Mouse (Mus musculus): ENCODE data around the gene Snx29.
A peak's percentile ranks its signal among the peaks of the same experiment; 100 is the strongest.

The Snx29 gene

DNA sequence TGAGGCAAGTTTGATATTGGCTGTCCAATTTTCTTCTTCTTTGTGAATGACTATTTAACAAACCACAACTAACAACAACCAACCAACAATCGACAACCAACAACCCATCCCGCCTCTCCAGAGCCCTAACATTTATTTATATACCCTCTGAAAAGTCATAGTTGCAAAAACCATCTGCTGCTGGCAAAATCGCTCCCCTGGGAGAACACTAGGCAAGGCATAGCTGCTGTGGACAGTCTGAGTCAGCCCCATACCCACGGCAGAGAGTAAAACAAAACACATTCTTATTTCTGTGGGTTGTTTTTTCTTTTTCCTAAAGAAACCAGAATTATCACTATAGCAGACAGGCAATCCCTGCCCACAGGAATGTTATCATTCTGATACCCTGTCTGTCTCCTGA, 368.0 kb downstream of the Snx29 start:
- no peak for DNase-seq (ENCODE audit: low spot score)

DNA sequence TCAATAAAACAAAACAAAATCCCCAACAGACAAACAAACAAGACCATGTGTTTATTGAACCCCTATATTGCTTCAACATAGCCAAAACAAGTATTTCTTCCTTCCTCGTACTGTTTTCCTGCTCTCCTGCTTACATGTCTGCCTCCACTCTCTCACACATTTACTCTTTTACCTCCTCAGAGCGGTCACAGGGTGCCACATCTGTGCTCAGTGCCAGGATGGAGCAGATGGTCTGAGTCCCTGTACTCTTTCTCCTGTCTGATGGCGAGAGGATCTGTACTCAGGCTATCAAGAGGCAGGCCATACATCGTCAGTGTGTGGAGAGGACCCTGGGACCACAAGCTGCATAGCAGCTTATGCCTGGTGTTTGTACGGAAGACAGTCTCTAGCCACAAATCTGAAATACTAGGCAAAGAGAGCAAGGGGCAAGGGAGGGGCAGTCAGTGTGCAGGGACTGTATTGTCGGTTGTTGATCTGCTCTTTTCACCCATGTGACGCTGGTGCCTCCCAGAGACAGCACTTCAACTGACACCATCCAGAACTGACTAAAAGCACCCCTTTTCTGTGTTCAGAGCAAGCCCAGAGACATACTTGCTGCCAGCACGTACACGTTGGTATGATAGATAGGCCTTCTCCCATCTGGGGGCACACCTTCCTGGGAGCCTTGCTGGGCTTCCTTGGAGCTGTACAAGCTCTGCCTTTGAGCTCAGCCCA, 368.9 kb downstream of the Snx29 start:
- no peak for DNase-seq (ENCODE audit: low spot score)

DNA sequence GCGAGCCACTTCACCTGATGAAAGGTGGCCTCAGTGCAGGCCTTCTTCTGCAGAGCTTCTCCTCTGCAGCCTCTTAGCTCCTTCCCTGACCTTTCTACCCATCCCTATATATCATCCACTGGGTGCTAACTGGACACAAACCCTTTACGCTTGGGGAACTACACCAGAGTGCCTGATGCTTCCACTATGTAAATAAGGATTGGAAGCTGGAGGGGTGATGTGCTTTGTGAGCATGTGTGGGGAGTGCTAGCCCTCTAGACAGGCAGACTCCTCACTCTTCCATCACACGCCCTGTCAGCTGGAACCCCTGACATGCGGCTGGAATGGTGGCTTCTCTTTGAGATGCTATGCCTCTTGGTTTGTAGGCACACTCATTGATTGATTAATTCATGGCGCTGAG, 370.0 kb downstream of the Snx29 start:
- no peak for DNase-seq (ENCODE audit: low spot score)

DNA sequence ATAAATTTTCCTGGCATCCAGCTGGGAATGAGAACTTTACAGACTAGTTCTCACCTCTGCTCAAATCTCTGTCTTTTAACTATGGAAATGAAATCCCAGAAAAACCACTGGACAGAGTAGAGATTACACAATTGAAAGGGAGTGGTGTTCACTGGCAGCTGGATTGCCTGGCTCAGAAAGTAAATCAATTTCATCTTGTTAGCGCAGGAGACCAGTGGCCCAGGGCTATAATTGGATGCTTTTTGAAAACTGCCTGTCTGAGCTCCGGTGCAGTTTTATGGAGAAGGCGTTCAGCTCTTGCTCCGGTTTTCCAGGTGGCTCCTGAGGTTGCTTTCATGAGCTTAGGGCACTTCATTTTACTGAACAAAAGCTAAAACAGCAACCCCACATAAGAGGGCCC, 371.7 kb downstream of the Snx29 start:
- DNase-seq (ENCODE audit: low spot score): no peak

DNA sequence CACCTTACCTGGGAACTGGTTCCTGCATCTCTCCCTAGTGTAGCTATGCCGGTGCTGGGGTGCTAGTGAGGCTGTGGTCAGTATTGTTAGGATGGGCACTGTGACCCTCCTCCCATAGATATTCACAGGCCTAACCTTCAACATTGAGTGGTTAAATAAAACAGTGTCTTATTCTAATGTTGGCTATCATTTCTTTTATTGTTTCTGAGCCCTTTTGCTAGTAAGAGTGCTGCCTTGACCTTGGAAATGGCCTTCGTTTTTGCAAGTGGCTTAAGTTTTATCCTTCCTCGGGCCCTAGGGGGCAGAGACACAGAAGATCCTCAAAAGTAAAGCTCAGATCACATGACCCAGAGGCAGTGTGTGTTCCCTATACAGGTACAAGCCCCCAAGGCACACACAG, 374.1 kb downstream of the Snx29 start:
- DNase-seq (ENCODE audit: low spot score): no peak

DNA sequence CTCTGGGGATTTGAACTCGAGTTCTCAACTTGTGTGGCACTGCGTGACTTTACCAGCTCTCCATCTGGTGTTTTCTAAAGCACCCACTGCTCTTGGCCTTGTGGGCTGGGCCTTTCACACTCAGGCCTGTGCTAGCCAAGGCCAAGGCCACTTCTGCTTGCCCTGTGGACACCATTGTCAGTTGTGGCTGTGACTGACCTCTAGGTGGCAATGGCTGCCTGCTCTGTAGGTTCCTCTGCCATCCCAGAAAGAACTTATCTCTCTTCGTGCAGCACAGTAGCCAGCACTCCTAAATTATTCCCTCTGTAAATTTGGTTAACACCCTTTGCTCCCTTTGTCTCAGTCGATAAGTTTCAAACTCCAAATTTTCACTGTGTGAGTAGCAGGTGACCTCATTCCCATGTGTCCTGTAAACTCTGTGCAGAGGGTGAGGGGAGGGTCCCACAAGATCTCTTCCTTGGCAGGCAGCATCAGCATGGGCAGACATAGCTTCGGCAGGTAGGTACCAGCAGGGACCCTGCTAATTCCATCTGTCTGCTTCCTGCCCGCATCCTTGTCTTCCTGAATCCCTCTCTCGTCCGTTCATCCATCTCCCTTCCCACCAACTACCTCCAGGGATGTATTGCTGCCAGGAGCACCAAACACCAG, 375.1 kb downstream of the Snx29 start:
- DNase-seq (ENCODE audit: low spot score): peak; percentile 6

DNA sequence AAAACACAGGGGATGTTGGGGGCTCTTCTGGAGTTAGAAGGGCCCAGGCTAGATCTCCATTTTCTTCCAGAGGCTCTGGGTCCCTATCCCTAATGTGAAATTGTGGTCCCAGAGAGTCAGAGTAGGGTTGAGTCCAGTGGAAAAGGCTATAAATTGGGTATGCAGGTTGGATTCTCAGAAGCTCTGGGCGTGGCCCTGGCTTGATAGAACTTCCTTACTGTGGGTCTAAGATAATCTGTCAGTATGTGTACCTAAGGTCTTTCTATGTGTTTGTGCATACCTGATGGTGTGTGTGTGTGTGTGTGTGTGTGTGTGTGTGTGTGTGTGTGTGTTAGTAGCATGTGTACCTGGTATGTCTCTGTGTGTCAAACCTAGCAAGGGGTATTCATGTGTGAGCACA, 378.9 kb downstream of the Snx29 start:
- no peak for DNase-seq (ENCODE audit: low spot score)

DNA sequence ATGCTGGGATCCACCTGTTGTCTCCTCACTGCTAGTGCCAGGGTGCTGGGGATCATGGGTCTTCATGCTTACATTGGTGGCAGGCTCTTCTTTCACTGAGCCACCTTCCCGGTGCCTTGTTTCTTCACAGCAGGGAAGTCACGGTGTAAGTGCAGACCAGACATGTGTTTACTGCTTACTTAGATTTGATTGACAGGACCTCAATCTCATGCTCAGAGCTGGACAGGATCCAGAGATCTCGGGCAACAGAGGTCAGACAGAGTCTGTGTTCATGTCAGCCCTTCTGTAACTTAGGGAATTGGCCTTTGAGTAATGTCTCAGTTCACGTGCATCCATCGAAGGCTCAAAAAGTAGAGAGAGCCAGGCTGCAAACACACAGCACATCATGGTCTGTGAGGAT, 381.4 kb downstream of the Snx29 start:
- DNase-seq (ENCODE audit: low spot score): no peak

DNA sequence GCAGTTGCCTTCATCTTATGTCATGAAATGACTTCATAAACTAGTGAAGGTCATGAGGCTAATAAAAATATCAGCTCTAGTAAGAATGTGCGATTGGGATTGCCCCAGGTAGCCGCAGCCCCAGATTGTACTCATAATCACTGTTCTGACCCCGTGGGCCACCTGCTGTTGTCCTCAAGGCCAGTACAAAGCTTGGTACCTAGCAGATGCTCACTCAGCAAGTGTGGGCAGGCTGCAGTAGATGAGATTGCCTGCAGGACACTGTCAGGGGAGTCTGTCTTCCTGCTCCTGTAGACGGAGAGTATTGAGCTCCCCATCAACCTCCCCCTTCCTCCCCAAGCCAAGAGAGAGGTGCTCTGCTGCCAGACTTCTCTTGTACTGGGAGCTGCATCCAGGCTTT, 382.7 kb downstream of the Snx29 start:
- no peak for DNase-seq (ENCODE audit: low spot score)

DNA sequence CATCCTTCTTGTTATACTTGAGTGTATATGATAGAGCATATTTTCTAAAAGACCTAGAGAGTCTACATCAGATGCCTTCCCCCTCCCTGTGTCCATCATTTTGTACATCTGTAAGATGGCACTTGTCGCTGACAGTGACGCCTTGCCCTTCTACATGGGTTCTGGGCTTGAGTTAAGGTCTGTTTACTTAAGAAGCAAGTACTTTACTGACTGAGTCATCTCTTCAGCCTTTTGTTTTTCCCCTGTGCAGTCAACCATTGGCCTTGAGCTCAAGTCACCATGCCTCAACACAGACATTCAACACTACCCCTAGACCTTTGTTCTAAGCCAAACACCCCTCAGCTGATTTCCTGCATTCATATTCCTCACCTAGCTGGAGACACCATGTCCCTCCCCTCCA, 385.4 kb downstream of the Snx29 start:
- no peak for DNase-seq (ENCODE audit: low spot score)

DNA sequence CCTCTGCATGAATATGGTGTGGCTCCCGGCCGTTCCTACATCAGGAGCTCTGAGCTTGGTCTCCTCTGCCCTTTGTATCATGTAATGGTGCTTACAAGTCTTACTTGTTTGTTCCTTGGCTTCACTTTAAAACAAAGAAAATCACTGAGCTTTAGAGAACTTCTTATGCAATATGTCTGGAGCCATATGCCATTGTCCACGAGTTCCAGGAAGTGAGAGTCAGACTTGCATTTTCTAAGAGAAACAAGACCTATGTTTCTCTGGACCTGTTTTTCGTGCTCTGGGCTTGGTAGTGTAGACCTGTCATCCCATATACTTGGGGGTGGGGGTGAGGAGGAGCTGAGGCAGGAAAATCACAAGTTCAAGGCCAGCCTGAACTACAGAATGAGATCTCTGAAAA, 386.7 kb downstream of the Snx29 start:
- DNase-seq (ENCODE audit: low spot score): no peak

DNA sequence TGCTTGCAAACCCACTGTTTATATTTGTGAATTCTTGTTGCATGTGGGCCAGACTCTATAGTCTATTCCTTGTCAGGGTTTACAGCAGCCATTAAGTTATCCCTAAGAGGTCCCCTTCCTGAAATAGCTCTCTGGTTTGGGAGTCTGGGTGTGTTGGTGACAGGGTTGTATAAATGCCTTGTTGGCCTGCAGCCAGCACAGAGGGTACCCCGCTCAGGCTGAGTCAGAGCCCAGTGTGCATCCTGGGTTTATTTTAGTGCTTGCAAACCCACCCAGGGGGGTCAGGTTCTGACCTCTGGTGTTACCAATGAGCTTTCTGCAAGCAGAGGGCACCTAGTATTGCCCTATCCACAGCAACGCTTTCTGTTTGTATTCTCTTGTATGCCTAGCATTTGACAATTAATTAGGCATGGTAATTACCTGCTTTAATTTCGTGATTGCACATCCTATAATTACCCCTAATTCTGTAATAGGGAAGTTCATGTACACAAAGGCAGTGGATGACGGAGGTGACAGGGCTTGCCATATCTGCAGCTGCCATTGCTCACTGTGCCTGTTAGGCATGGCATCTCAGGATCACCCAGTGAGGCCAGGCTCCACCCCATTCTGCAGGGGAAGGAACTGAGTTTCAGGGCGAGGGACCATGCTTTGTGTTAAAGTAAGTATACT, 387.4 kb downstream of the Snx29 start:
- DNase-seq (ENCODE audit: low spot score): no peak

DNA sequence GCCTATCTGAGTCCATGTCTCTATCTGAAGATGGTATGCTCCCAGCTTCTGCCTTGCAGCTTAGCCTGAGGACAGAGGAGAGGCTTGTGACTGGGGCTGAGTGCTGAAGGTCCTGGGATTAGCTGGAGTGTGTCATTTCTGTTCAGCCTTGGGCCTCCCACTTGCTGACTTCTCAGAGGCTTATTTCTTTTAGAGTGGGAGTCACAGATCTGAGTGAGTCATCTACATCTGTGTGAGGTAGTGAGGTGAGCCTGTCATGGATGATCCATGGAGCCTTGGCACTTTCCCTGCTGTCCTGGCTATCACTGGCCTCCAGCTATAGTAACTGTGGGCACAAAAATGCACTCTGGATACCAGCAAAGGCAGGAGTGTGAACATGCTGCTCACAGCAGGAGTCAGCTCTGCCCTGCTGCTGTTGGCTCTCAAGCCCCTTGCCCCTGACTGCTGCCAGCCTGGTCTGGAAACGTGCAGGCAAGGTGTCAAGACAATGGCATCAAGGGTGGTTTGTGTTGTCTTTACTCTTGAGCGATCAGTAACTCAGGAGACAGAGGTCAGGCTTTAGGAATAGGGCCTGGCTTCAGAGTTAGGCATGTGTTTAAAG, 390.7 kb downstream of the Snx29 start:
- no peak for DNase-seq (ENCODE audit: low spot score)

DNA sequence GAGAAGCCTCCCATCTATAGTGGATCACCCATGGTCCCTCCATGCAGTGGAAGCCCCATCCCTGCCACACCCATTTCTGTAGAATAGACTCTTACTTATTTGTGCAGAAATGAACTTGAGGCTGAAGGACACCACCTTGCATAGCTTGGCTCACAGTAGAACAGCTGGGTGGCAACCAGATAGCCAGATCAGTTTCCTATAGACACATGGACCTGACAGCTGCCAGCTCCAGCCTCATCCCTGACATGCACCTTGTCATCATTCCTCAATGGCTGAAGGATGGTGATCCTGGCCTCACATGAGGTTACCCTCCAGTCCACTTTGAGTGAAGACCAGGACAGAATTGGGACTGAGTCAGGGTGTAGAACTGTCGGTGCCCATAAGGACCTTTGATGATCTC, 394.2 kb downstream of the Snx29 start:
- DNase-seq (ENCODE audit: low spot score): no peak

DNA sequence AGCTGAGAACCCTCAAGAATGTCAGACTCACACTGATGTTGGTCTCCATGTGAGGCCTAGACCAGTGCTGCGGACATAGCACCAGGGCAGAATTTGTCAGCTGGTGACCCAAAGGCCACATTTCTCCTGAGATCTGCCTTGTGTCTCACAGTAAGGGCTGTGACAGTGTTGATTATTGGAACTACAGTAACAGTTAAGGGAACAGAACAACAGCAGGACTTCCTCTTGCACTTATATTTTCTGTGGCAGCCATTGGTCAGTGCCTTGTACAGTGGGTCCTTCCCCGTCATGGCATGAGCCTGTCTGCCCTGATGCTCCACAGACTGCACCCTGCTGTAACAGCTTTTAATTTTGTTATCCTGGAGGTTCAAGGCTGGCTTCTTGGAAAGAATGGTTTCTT, 403.2 kb downstream of the Snx29 start:
- DNase-seq (ENCODE audit: low spot score): no peak

DNA sequence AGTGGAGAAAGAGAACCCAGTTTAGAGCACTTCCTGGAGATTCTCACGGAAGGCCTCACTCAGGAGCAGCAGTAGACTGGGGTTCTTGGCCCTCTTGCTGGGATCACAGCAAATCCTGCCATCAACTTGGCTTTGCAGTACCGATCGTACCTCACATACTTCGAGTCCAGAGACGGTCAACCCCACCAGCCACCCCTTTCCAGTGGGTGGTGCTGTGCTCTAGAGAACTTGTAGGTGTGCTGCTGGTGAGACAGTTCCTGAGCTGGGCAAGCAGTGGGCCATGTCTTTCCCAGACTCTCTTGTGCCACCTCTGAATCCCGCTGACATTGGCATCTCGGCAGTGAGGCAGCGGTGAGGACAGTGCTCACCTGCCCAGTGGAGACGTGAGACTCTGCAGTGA, 404.6 kb downstream of the Snx29 start:
- no peak for DNase-seq (ENCODE audit: low spot score)

DNA sequence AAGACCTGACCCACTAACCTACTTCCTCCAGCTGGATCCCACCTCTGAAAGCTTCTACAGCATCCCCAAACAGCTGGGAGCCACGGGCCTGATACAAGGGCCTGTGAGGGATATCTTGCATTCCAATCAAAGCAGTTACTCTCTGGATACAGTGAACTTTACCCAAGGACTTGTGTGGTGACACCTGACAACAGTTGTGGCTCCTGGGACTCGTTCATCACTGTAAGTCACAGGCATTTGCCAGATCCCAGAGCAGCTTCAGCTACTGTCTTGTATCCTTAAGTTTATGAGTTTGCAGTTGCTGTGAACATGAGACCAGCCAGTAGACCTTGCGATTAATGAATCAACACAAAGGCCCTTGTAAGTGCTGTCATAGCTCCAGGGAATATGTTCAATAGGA, 405.4 kb downstream of the Snx29 start:
- no peak for DNase-seq (ENCODE audit: low spot score)

DNA sequence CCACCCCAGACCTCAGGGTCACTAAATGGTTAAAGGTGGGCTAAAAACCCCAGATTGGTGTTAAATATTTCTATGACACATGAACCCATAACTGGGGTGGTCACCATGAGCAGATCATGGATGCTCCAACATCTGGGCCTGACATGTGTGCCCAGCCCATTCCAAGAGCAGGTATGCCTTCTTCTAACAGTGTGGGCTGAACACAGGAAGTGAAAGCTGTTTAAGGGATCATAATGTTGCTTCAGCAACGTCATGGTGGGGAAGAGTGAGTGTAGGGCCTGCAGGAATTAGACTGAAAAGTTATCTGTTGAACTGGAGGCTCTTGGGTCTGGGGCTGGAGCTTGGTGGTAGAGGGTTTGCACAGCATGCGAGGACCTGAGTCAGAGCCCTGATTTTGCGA, 405.9 kb downstream of the Snx29 start:
- no peak for DNase-seq (ENCODE audit: low spot score)

DNA sequence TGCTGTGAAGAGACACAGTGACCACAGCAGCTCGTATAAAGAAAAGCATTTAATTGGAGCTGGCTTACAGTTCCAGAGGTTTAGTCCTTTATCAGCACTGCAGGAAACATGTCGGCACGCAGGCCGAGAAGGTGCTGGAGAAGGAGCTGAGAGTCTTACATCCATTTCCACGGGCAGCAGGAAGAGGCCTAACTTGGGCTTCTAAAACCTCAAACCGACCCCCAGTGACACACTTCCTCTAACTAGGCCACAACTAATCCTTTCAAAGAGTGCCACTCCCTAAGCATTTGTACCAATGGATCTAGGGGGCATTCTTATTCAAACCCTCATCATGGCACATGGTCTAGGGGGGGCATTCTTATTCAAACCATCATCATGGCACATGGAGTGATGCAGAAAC, 406.4 kb downstream of the Snx29 start:
- no peak for DNase-seq (ENCODE audit: low spot score)

DNA sequence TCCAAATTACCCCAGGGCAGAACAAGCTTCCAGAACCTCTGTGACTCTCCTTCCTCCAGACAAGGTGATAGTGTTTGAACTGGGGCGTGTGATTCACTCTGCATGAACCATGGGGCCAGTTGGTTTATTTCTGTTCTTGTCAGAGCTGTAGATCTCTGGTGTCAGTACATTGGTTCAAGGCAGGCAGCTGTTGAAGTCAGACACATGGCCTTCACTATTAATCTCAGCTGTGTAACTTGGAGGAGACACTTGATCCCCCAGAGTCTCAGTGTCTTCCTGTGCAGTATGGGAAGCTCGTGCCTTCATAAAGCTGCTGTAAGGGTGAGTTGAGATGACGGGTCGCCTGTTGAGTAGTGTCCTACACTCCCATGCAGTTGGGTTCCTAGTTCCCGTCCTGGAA, 407.1 kb downstream of the Snx29 start:
- no peak for DNase-seq (ENCODE audit: low spot score)

DNA sequence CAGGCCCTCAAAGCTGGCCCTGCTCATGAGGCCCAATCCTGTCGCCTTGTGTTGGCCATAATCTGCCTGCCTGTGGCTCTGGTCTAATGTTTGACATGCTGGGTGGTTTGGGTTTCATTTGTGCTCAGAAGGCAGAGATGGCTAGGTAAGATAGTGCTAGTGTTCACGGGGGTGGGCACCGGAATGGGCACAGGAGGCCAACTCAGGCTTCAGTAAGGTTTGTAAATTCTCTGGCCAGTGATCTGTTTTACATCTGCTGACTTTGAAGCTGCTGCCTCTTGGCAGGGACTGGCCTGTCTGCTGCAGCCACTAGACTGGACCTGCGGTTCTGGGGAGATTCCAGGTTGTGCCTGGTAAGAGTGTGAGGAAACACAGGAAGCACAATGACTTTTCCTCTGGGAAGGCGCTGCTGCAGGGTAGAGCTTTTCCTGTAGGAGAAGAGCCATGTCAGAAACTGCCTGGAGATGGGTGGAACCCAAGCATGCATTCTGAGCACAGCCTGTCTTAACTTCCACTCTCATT, 408.4 kb downstream of the Snx29 start:
- no peak for DNase-seq (ENCODE audit: low spot score)

DNA sequence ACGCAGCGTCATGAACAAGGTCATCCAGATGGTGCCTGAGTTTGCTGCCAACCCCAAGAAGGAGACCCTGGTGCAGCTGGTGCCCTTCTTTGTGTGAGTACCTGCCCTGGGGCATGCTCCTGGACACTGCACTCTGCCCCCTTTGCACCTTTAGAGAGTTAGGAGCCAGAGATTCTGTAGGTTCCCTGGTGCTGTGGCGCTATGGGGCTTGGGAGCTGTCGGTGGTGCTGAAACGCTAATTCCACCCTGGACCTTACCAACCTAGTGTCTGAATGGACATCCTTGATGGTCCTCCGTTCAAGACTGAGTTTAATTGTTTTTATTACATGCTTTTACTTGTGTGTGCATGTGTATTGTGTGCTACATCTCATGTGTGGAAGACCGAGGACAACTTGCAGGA, 415.6 kb downstream of the Snx29 start:
- peak; percentile 37 for DNase-seq (ENCODE audit: low spot score)

DNA sequence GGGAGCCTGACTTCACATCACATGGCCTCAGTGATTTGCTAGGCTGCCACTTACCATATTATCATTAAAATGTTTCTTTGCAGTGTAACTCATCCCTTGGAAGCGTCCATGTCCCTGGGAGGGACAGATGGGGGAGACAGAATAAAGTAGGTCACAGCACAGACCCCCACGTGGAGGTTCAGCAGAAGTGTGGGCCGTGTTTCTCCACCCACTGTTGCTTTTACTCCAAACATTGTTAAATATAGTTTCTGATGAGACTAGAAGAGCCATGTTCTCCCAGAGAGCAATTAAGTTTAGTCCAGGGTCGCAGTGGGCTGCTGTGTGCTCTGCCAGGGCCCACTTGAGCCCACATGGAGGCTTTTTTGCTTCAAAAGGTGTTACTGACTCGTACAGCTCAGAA, 419.2 kb downstream of the Snx29 start:
- no peak for DNase-seq (ENCODE audit: low spot score)

All from yolk sac, embryonic 10.5 days (tissue).